In the genomic region with DNA sequence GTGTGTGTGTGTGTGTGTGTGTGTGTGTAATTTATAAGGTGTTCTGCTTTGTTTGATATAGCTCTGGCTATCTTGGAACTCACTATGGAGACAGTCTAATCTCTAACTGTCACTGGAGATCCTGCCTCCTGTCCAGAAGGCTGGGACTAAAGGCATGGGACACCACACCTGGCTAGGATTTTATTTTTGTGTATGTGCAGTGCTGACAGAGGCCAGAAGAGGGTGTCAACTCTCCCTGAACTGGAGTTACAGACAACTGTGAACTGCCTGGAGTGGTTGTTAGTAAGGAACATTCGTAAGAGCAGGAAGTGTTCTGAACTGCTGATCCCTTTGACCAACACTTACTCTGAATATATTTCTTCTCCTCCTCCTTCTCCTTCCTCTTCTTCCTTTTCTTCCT, we compare ENCODE assay signal across 12 mouse cellular contexts. TPM values are rescaled to one million over a fixed set of nuclear protein-coding genes. Genes with fewer than 3 reads are reported as not detected.
DNase-seq lines count a peak whose midpoint lies in the region; TF ChIP-seq lines count a peak whose summit lies in the region.
"Had no signal": no experiment of that assay in that cellular context is flagged by ENCODE, and none has a peak within 500 bp of the region (broad histone marks: within the 10 kb centered on the region; RNA-seq: fewer than 3 reads in every experiment).

No protein-coding gene starts in this region.

- H3K27me3 ChIP-seq in CH12.LX (replicated peaks) (no peaks in the 10 kb centered on the region), MEL (ENCODE audit: control insufficient read depth in 1 of 2, insufficient read depth in 2 of 2, low read length in 2 of 2) (no peaks in the 10 kb centered on the region)
- H3K27me3 ChIP-seq in liver, adult 2 months (ENCODE audit: control insufficient read depth, insufficient read depth, low read length): peaks cover 31% of the 10 kb centered on the region

- no peaks in the 10 kb centered on the region for H3K79me2 ChIP-seq in CH12.LX (replicated peaks; ENCODE audit: control insufficient read depth, extremely low read depth, insufficient read depth, poor library complexity, severe bottlenecking)
- no peaks in the 10 kb centered on the region for H3K79me2 ChIP-seq in MEL (ENCODE audit: control insufficient read depth, insufficient read depth, low read length, poor library complexity)
- no peaks in the 10 kb centered on the region for H3K79me2 ChIP-seq in liver, adult 2 months (ENCODE audit: control insufficient read depth, insufficient read depth, low read length)

- H3K9me3 ChIP-seq in CH12.LX (replicated peaks; ENCODE audit: low read length) (peaks cover 5% of the 10 kb centered on the region), MEL (replicated peaks; ENCODE audit: insufficient read depth, low read length) (no peaks in the 10 kb centered on the region)

- H3K9ac ChIP-seq in CH12.LX (ENCODE audit: insufficient read depth, low read depth): no peak overlapping the region
- H3K9ac ChIP-seq in MEL (ENCODE audit: control insufficient read depth, low read depth, low read length, poor library complexity, severe bottlenecking): no peak overlapping the region
- H3K9ac ChIP-seq in liver, adult 2 months (ENCODE audit: low read depth, low read length): no peak overlapping the region
- H3K9ac ChIP-seq: kidney, embryonic 15.5 days had no signal

- TF ChIP-seq CTCF in CH12.LX (conservative IDR thresholded peaks at IDR 0.05 in 1 of 2, IDR thresholded peaks at IDR 0.05 in 1 of 2; ENCODE audit: low read depth in 2 of 2, low read length in 2 of 2) (peak; percentile 15 to 62; a peak in 2 of 4 replicates), MEL (IDR thresholded peaks at IDR 0.05 in 2 of 3, conservative IDR thresholded peaks at IDR 0.05 in 1 of 3; ENCODE audit: control insufficient read depth in 1 of 3, insufficient read depth in 1 of 3, low read depth in 2 of 3, low read length in 3 of 3, poor library complexity in 1 of 3, severe bottlenecking in 1 of 3) (peak in 2 of 3 experiments; percentile 52 to 88; a peak in 4 of 6 replicates)
- 0 out of 2 replicates have a peak, but pooled peaks have one; percentile 8 for TF ChIP-seq CTCF in liver, adult 2 months (IDR thresholded peaks at IDR 0.05; ENCODE audit: low read depth, low read length)

- peaks cover 0 to 12% of the 10 kb centered on the region in 2 experiments; a peak in 2 of 4 replicates for H3K4me1 ChIP-seq in CH12.LX (ENCODE audit: control insufficient read depth in 1 of 2, insufficient read depth in 2 of 2)
- H3K4me1 ChIP-seq in MEL (ENCODE audit: control insufficient read depth in 1 of 2, insufficient read depth in 2 of 2, low read length in 2 of 2): peaks cover 2 to 18% of the 10 kb centered on the region in 2 experiments; a peak in 3 of 4 replicates
- no peaks in the 10 kb centered on the region for H3K4me1 ChIP-seq in liver, adult 2 months (ENCODE audit: control insufficient read depth, insufficient read depth, low read length)

- DNase-seq in kidney, postnatal 4 days: peak; percentile 24 to 45
- DNase-seq in kidney, adult 11 months: no peak
- peak; percentile 54 for DNase-seq in CH12.LX (ENCODE audit: extremely low read depth)
- DNase-seq in MEL (ENCODE audit: low read depth, low spot score): peak; percentile 85
- peak; percentile 22 for DNase-seq in liver, adult 2 months (ENCODE audit: extremely low read depth, low read depth, low spot score)
- DNase-seq in neural tube, embryonic 10.5 days (ENCODE audit: extremely low spot score, low spot score): no peak
- no peak for DNase-seq in left cerebral cortex, postnatal 14 days (ENCODE audit: low spot score in 2 of 2)
- DNase-seq: cerebellum, postnatal 25 days; gastrocnemius, postnatal 10 days had no signal

- TF ChIP-seq RAD21 in CH12.LX (IDR thresholded peaks at IDR 0.05; ENCODE audit: low read depth, low read length): peak; percentile 45
- TF ChIP-seq RAD21 in MEL (IDR thresholded peaks at IDR 0.05; ENCODE audit: low read depth, low read length): no peak

- H3K4me3 ChIP-seq in CH12.LX (replicated peaks in 1 of 3; ENCODE audit: low read depth in 2 of 3, low read length in 2 of 3, poor library complexity in 1 of 3): no peak overlapping the region
- no peak overlapping the region for H3K4me3 ChIP-seq in MEL (ENCODE audit: control insufficient read depth in 1 of 2, insufficient read depth in 1 of 2, low read depth in 2 of 2, low read length in 2 of 2)
- H3K4me3 ChIP-seq in liver, adult 2 months (ENCODE audit: insufficient read depth, low read depth, low read length): no peak overlapping the region
- H3K4me3 ChIP-seq: kidney, embryonic 15.5 days had no signal

- H3K27ac ChIP-seq in CH12.LX (ENCODE audit: insufficient read depth, low read depth): no peak overlapping the region
- H3K27ac ChIP-seq in MEL (ENCODE audit: control insufficient read depth, low read depth, low read length): no peak overlapping the region
- no peak overlapping the region for H3K27ac ChIP-seq in liver, adult 2 months (replicated peaks; ENCODE audit: insufficient read depth, low read depth, low read length)
- H3K27ac ChIP-seq: kidney, embryonic 15.5 days had no signal

- in situ Hi-C loops in CH12.LX (cut with MboI; ENCODE audit: low pct_ligation_motif_present, low pct_unique_long_range_greater_than_20kb, low sequenced_read_pairs): loop anchor here (10.0 kb wide), 1 partner anchor 132 kb away; no protein-coding TSS in a partner anchor

- intact Hi-C loops in left cerebral cortex, postnatal 14 days (cut with DNase I): no loop called here

- TF ChIP-seq EP300 in CH12.LX (IDR thresholded peaks at IDR 0.05; ENCODE audit: low read length): no peak
- TF ChIP-seq EP300 in MEL (IDR thresholded peaks at IDR 0.05; ENCODE audit: low read depth in 1 of 2, low read length in 2 of 2): no peak

- WGBS in liver, adult 2 months: 43% methylated on average over 1 of the region's 1 CpGs

- H3K36me3 ChIP-seq in CH12.LX (replicated peaks in 1 of 2; ENCODE audit: control insufficient read depth in 1 of 2, insufficient read depth in 1 of 2, low read length in 1 of 2) (no peaks in the 10 kb centered on the region), MEL (ENCODE audit: control insufficient read depth in 1 of 2, insufficient read depth in 2 of 2, low read length in 2 of 2) (peaks cover 0 to 23% of the 10 kb centered on the region in 2 experiments; a peak in 2 of 4 replicates)
- H3K36me3 ChIP-seq in liver, adult 2 months (ENCODE audit: control insufficient read depth, insufficient read depth, low read length): no peaks in the 10 kb centered on the region
- H3K36me3 ChIP-seq: kidney, embryonic 15.5 days had no signal

- no peak overlapping the region for H3K4me2 ChIP-seq in CH12.LX (ENCODE audit: insufficient read depth, low read depth, poor library complexity, severe bottlenecking)
- H3K4me2 ChIP-seq: kidney, embryonic 15.5 days had no signal

- dilution Hi-C loops in CH12.LX (cut with MboI; ENCODE audit: extremely low pct_ligation_motif_present, extremely low pct_unique_long_range_greater_than_20kb, low sequenced_read_pairs): no loop called here

- TF ChIP-seq POLR2A in CH12.LX (IDR thresholded peaks at IDR 0.05; ENCODE audit: low read depth, low read length) (no peak), MEL (IDR thresholded peaks at IDR 0.05; ENCODE audit: control insufficient read depth in 1 of 2, insufficient read depth in 1 of 2, low read depth in 1 of 2, low read length in 2 of 2, poor library complexity in 1 of 2) (no peak)
- no peak for TF ChIP-seq POLR2A in liver, adult 2 months (IDR thresholded peaks at IDR 0.05; ENCODE audit: extremely low read depth, insufficient read depth, low read length)

TF ChIP-seq in CH12.LX, 34 proteins besides CTCF, POLR2A, EP300 and RAD21:
- peak; percentile 60 for TF ChIP-seq SMC3 (IDR thresholded peaks at IDR 0.05; ENCODE audit: low read depth, low read length)
- no peak for TF ChIP-seq HCFC1 (IDR thresholded peaks at IDR 0.05; ENCODE audit: low read depth, low read length)
- no peak for TF ChIP-seq MAX (IDR thresholded peaks at IDR 0.05; ENCODE audit: low read length)

TF ChIP-seq in MEL, 35 proteins besides CTCF, POLR2A, EP300 and RAD21:
- no peak for TF ChIP-seq CHD1 (IDR thresholded peaks at IDR 0.05; ENCODE audit: low read depth, low read length)
- TF ChIP-seq TBP (IDR thresholded peaks at IDR 0.05; ENCODE audit: low read depth, low read length): no peak
- no peak for TF ChIP-seq NELFE (IDR thresholded peaks at IDR 0.05; ENCODE audit: low read depth, low read length)
- TF ChIP-seq UBTF (IDR thresholded peaks at IDR 0.05; ENCODE audit: borderline replicate concordance, insufficient read depth, low read depth, low read length): no peak
- TF ChIP-seq USF1 (IDR thresholded peaks at IDR 0.05; ENCODE audit: low read depth, low read length): no peak

RNA-seq across cellular contexts. Expression of a gene that starts 49.1 kb away (rescaled TPM):
- total RNA-seq in CH12.LX (2012; rRNA removed): 0.13 TPM in 1 of 2 replicates, not detected in the other
- not detected in 2 replicates for total RNA-seq in CH12.LX (2014; rRNA removed)
- polyA plus RNA-seq in CH12.LX (2012; ENCODE audit: insufficient read length, low read depth): not detected in 2 replicates
- total RNA-seq in MEL (2012; rRNA removed): not detected in 2 replicates
- polyA plus RNA-seq in MEL (2012; ENCODE audit: insufficient read depth in 1 of 2, insufficient read length in 2 of 2, low read depth in 1 of 2, low replicate concordance in 2 of 2, missing spikeins in 1 of 2): under 1 TPM in 1 of 2 experiments, not detected in 1; 0.17 TPM
- not detected in 2 replicates for total RNA-seq in liver, adult 2 months (2014; rRNA removed)
- not detected in 2 replicates for polyA plus RNA-seq in liver, adult 2 months (2012; rRNA removed)
- total RNA-seq in left cerebral cortex, postnatal 14 days (2021): not detected
- total RNA-seq: gastrocnemius, postnatal 10 days; heart, postnatal 10 days; left cerebral cortex, adult 18-20 months had no signal
- polyA plus RNA-seq: kidney, embryonic 15.5 days had no signal

Comparison
In these comparisons a context has a peak if more than half of its experiments do, and no peak if none do; other contexts are left out.
1. DNase-seq: peak in kidney, postnatal 4 days (2 of 2), CH12.LX (single experiment), MEL (single experiment) and liver, adult 2 months (single experiment); none in kidney, adult 11 months (single experiment), neural tube, embryonic 10.5 days (single experiment) and left cerebral cortex, postnatal 14 days (0 of 2).
2. CTCF ChIP-seq: peak in every context shown above with its lines; median percentile 70 in MEL; 38 in CH12.LX; 8 in liver, adult 2 months.